Mouse (Mus musculus): Measurements from ENCODE around the gene Neurl3. TPM values are rescaled to one million over a fixed set of nuclear protein-coding genes. Genes with fewer than 3 reads are reported as not detected.

The Neurl3 gene
- polyA plus RNA-seq, 1 experiment from 2014 or later: 1.1 TPM

GRCm38 (mm10) chr1:36307121-36307494, 32.6 kb upstream of the Neurl3 start:
- H3K4me2 ChIP-seq: no peak overlapping the region
- H3K27ac ChIP-seq: no peak overlapping the region
- no peak overlapping the region for H3K9ac ChIP-seq
- ATAC-seq (replicated peaks): peak; percentile 35
- no peak overlapping the region for H3K4me3 ChIP-seq
- H3K9me3 ChIP-seq: no peaks in the 10 kb centered on the region
- H3K27me3 ChIP-seq (replicated peaks): peaks cover 18% of the 10 kb centered on the region
- peaks cover 14% of the 10 kb centered on the region for H3K4me1 ChIP-seq
- 73% methylated on average over 7 of the region's 7 CpGs for WGBS
- no peaks in the 10 kb centered on the region for H3K36me3 ChIP-seq (replicated peaks)

- H3K36me3 ChIP-seq (replicated peaks): no peaks in the 10 kb centered on the region
- 84% methylated on average over 6 of the region's 6 CpGs for WGBS
Measured at GRCm38 (mm10) chr1:36306120-36306519, 31.6 kb upstream of the Neurl3 start.

GRCm38 (mm10) chr1:36304764-36305163, 30.3 kb upstream of the Neurl3 start:
- H3K9ac ChIP-seq: no peak overlapping the region
- ATAC-seq (replicated peaks): no peak
- H3K27ac ChIP-seq: no peak overlapping the region
- no peaks in the 10 kb centered on the region for H3K9me3 ChIP-seq
- WGBS: 79% methylated on average over 7 of the region's 7 CpGs
- H3K36me3 ChIP-seq (replicated peaks): no peaks in the 10 kb centered on the region
- peaks cover 16% of the 10 kb centered on the region for H3K27me3 ChIP-seq (replicated peaks)
- H3K4me3 ChIP-seq: no peak overlapping the region
- peaks cover 14% of the 10 kb centered on the region for H3K4me1 ChIP-seq
- H3K4me2 ChIP-seq: no peak overlapping the region

More at GRCm38 (mm10) chr1:36306120-36306519, 31.6 kb upstream of the Neurl3 start:
- Histone ChIP-seq H3K4me1 (peaks cover 14% of the 10 kb centered on the region), H3K4me2 (no peak overlapping the region), H3K4me3 (no peak overlapping the region), H3K27me3 (replicated peaks) (peaks cover 18% of the 10 kb centered on the region), H3K9me3 (no peaks in the 10 kb centered on the region), H3K27ac (no peak overlapping the region), H3K9ac (no peak overlapping the region)
- no peak for ATAC-seq (replicated peaks)

- WGBS: 9% methylated on average over 30 of the region's 30 CpGs
- Histone ChIP-seq H3K27ac (0 out of 2 replicates have a peak overlapping the region, but pooled peaks have one; percentile 42), H3K4me3 (peak overlapping the region; percentile 40), H3K4me2 (peak overlapping the region; percentile 91), H3K36me3 (replicated peaks) (no peaks in the 10 kb centered on the region), H3K27me3 (replicated peaks) (peaks cover 5% of the 10 kb centered on the region), H3K4me1 (peaks cover 12% of the 10 kb centered on the region), H3K9me3 (no peaks in the 10 kb centered on the region), H3K9ac (peak overlapping the region; percentile 42)
- ATAC-seq (replicated peaks): peak; percentile 48
Measured at GRCm38 (mm10) chr1:36303381-36304320, 29.2 kb upstream of the Neurl3 start.

- 17% methylated on average over 9 of the region's 9 CpGs for WGBS
- Histone ChIP-seq H3K4me2 (peak overlapping the region; percentile 91), H3K27ac (0 out of 2 replicates have a peak overlapping the region, but pooled peaks have one; percentile 42), H3K27me3 (replicated peaks) (peaks cover 6% of the 10 kb centered on the region; the same call in 1 of the 2 replicates), H3K4me3 (peak overlapping the region; percentile 40), H3K36me3 (replicated peaks) (no peaks in the 10 kb centered on the region), H3K4me1 (peaks cover 6% of the 10 kb centered on the region), H3K9ac (peak overlapping the region; percentile 42), H3K9me3 (no peaks in the 10 kb centered on the region)
- no peak for ATAC-seq (replicated peaks)
Measured at GRCm38 (mm10) chr1:36302957-36303356, 28.5 kb upstream of the Neurl3 start.

DNA sequence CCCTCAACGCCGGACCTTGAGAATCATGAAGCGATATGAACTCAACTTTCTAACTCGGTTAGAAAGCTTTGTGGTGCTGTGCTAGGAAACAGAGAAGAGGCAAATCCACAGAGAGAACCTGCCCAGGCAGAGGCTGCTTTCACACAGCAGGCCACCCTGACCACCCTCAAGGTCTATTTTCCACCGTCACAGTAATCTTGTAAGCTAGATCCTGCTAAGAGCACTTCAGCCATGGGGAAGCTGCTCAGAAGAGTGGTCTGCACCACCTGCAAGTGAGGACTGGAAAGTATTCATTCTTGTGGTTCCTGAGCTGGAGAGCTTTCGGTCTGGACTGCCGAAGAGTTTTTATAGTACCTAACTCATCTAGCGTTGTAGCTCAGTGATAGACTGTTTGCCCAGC, 27.8 kb upstream of the Neurl3 start:
- Histone ChIP-seq H3K4me3 (no peak overlapping the region), H3K4me2 (no peak overlapping the region), H3K9me3 (no peaks in the 10 kb centered on the region), H3K27me3 (replicated peaks) (peaks cover 6% of the 10 kb centered on the region; the same call in 1 of the 2 replicates), H3K36me3 (replicated peaks) (no peaks in the 10 kb centered on the region), H3K9ac (no peak overlapping the region), H3K4me1 (peaks cover 6% of the 10 kb centered on the region), H3K27ac (no peak overlapping the region)
- 77% methylated on average over 8 of the region's 8 CpGs for WGBS
- ATAC-seq (replicated peaks): no peak

DNA sequence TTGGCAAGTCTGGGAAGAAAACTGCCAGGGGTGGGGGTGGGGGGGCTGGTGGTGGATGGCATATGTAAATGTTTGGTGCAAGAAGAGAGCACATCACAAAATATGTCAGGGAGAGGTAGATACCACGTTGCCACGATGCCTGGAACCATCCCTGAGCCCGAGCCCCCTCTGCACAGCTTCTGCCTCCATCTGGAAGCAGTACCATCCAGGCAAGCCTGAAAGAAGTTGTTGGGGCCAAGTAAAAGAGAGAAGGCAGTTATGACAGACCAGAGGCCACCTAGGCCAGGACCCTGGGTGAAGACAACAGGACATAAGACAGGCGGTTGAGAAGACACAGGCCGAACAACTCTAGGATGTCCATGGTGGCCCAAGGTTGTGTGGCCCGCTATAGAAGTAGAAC, 26.0 kb upstream of the Neurl3 start:
- Histone ChIP-seq H3K4me1 (peaks cover 6% of the 10 kb centered on the region), H3K9me3 (no peaks in the 10 kb centered on the region), H3K4me2 (no peak overlapping the region), H3K27ac (no peak overlapping the region), H3K27me3 (replicated peaks) (peaks cover 6% of the 10 kb centered on the region; the same call in 1 of the 2 replicates), H3K36me3 (replicated peaks) (no peaks in the 10 kb centered on the region), H3K9ac (no peak overlapping the region), H3K4me3 (no peak overlapping the region)
- WGBS: 92% methylated on average over 6 of the region's 6 CpGs
- no peak for ATAC-seq (replicated peaks)

GRCm38 (mm10) chr1:36299676-36300075, 25.2 kb upstream of the Neurl3 start:
- Histone ChIP-seq H3K9me3 (no peaks in the 10 kb centered on the region), H3K4me2 (no peak overlapping the region), H3K27ac (no peak overlapping the region), H3K36me3 (replicated peaks) (no peaks in the 10 kb centered on the region), H3K9ac (no peak overlapping the region), H3K4me1 (peaks cover 6% of the 10 kb centered on the region), H3K27me3 (replicated peaks) (peaks cover 6% of the 10 kb centered on the region; the same call in 1 of the 2 replicates), H3K4me3 (no peak overlapping the region)
- no peak for ATAC-seq (replicated peaks)
- WGBS: 61% methylated on average over 2 of the region's 2 CpGs

DNA sequence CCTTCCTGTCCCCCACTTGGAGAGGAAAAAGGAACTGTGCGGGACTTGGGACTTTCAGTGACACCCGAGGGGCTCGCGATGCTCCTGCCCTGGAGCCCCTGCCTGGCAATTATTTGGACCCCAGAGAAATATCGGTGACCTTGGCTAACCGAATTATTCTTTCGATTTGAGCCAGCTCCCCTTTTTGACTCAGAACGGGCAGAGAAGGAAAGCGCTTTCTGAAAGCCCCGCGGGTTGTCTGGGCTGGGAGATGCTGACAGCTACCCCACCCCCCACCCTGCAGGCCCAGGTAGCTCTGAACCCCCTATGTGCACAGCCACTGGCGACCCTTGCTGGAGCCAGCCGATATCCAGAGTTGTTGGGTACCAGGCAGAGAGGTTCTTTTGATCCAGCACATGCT, 24.6 kb upstream of the Neurl3 start:
- ATAC-seq (replicated peaks): no peak
- 30% methylated on average over 13 of the region's 13 CpGs for WGBS
- peaks cover 6% of the 10 kb centered on the region for H3K4me1 ChIP-seq
- H3K27ac ChIP-seq: no peak overlapping the region
- H3K27me3 ChIP-seq (replicated peaks): peaks cover 6% of the 10 kb centered on the region; the same call in 1 of the 2 replicates
- no peak overlapping the region for H3K4me2 ChIP-seq
- H3K9ac ChIP-seq: no peak overlapping the region
- no peaks in the 10 kb centered on the region for H3K36me3 ChIP-seq (replicated peaks)
- H3K4me3 ChIP-seq: no peak overlapping the region
- H3K9me3 ChIP-seq: no peaks in the 10 kb centered on the region

DNA sequence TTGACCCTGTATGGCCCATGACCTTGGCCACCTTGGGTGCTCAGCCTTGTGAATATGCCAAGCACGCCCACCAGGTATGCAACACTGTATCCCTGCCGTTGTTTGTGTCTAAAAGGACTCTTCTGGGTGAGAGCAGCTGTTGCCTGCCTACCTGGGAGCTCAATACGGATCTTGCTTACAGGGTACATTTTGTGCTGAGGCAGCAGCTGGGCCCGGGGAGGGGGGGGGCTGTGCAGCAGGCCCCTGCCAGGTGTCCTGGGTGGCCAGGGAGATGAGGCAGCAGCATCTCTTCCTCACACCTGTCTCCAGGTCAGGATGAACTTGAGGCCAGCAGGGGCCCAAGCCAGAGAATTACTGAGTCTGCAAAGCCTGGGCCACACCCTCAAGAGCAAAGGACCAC, 23.6 kb upstream of the Neurl3 start:
- ATAC-seq (replicated peaks): no peak
- Histone ChIP-seq H3K9ac (no peak overlapping the region), H3K36me3 (replicated peaks) (no peaks in the 10 kb centered on the region), H3K4me2 (no peak overlapping the region), H3K27me3 (replicated peaks) (peaks cover 6% of the 10 kb centered on the region; the same call in 1 of the 2 replicates), H3K4me1 (peaks cover 3% of the 10 kb centered on the region), H3K9me3 (no peaks in the 10 kb centered on the region), H3K4me3 (no peak overlapping the region), H3K27ac (no peak overlapping the region)
- WGBS: 82% methylated on average over 4 of the region's 4 CpGs

- H3K4me2 ChIP-seq: no peak overlapping the region
- no peaks in the 10 kb centered on the region for H3K4me1 ChIP-seq
- ATAC-seq (replicated peaks): no peak
- no peak overlapping the region for H3K9ac ChIP-seq
- H3K27me3 ChIP-seq (replicated peaks): peaks cover 3% of the 10 kb centered on the region; the same call in 1 of the 2 replicates
- H3K9me3 ChIP-seq: no peaks in the 10 kb centered on the region
- 72% methylated on average over 9 of the region's 9 CpGs for WGBS
- no peak overlapping the region for H3K4me3 ChIP-seq
- no peak overlapping the region for H3K27ac ChIP-seq
- no peaks in the 10 kb centered on the region for H3K36me3 ChIP-seq (replicated peaks)
Measured at GRCm38 (mm10) chr1:36296466-36297149, 22.1 kb upstream of the Neurl3 start.

- Histone ChIP-seq H3K9ac (no peak overlapping the region), H3K27me3 (replicated peaks) (peaks cover 3% of the 10 kb centered on the region; the same call in 1 of the 2 replicates), H3K9me3 (no peaks in the 10 kb centered on the region), H3K4me3 (no peak overlapping the region), H3K4me2 (no peak overlapping the region), H3K27ac (no peak overlapping the region), H3K36me3 (replicated peaks) (no peaks in the 10 kb centered on the region), H3K4me1 (no peaks in the 10 kb centered on the region)
- WGBS: 93% methylated on average over 3 of the region's 3 CpGs
- ATAC-seq (replicated peaks): no peak
Measured at GRCm38 (mm10) chr1:36294402-36294801, 19.9 kb upstream of the Neurl3 start.

All from midbrain, embryonic 15.5 days (tissue).